Mouse (Mus musculus) frontal cortex, postnatal 14 days (tissue): ENCODE data around the gene Gm11034.

Experiments used
- DNase-seq, 2 experiments: peaks; one replicate each; pipeline ENCODE4 v3.0.0; 2022; ENCODE audit warnings: low spot score in 2 of 2

The Gm11034 gene

GRCm38 (mm10) chr8:72211846-72212245 lies 1.6 kb downstream of the Gm11034 start:
- no peak for DNase-seq

DNA sequence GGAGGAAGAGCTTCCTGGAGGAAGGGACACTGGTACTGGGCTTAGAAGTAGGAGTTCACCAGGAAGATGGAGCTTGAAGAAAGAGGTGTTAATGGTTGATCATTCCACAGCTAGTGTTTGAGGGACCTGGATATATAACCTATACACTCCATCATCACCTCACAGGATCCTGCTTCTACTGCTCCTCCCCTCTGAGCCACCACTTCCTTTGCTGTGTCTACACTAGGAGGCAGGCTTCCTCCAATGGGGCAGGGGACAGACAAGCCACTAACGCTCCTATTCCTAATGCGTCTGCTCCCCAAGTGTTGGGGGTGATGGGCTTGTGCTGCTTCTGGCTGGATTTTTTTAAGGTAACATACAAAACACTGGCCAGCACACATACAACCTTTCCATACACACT lies 2.7 kb downstream of the Gm11034 start:
- DNase-seq, result no peak

- DNase-seq, result no peak
These were observed 3.2 kb downstream of the Gm11034 start for GRCm38 (mm10) chr8:72210222-72210621.

DNA sequence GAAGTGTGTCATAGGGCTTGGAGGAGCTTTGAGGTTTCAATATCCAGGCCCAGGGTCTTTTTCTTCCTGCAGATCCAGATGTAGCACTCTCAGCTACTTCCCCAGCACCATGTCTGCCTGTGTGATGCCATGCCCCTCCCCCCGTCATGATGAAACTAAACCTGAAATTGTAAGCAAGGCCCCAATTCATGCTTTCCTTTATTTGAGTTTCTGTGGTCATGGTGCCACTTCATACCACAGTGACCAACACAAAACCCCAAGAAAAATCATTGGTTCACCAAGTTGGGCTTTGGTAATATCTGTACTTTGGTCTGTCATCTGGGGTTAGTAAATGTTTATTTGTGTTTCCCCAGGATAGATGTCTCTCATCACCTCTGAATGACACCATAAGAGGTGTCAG lies 4.9 kb downstream of the Gm11034 start:
- DNase-seq, result no peak

- DNase-seq, result no peak
These were observed 15.4 kb downstream of the Gm11034 start for GRCm38 (mm10) chr8:72197997-72198396.

DNA sequence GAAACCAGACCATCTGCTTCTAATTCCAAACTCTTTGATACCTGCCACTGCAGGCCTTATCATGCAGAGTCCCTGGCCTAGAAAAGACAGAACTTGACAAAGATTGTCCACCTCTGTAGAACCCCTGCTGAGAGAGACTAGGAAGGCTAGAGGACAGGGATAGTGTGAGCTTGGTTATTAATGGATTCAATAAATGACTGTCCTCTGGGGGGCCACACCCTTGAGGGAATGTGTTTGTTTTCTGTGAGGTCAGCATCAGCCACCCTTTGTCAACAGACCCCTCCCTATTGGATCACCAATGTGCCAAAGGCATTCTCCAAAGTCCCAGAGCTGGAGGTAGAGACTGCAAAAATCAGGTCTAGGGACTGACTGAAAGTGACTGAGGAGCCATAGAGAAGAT lies 21.4 kb downstream of the Gm11034 start:
- DNase-seq, result no peak

DNA sequence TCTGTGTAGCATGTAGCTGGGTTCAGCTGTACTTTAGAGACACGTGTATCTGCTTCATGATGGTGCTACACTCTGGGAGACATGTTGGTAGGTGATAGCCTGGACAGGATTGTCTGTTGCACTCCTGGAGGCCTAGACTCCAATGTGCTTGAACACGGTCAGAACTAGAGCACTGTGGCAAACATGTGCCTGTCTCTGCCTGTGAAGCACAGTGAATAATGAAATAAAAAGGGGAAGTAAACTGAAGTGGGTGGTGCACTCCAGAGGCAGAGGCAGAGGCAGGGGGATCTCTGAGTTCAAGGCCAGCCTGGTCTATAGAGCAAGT lies 23.3 kb downstream of the Gm11034 start:
- no peak for DNase-seq

- DNase-seq, result no peak
These were observed 23.8 kb downstream of the Gm11034 start, which contains the start of gene Hsh2d for GRCm38 (mm10) chr8:72189417-72190214. Gene Hsh2d (plus strand): TSS chr8:72189638.

DNA sequence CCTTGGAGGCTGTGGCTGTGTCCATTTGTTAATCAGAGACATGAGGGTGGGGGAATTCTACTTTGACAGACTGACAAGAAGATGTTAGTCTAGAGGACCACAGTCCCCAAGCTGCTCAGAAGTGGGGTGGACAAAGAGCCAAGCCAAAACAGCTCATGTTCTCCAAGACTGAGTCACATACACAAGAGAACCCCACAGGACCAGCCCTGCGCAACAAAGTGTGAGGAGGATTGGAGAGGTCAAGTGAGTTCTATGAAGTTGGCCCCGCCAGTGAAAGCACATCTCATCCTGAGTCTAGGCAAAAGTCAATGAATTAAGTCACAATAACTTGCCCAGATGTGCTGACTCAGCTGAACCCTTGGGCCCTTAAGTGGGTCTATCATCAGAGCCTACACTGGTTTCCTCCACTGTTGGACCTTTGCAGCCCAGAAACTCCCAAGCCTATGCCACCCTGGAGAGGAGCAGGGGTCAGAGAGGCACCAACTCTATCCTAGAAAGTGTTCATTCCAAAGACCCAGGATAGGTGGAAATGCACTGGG lies 25.6 kb downstream of the Gm11034 start:
- DNase-seq, result no peak

DNA sequence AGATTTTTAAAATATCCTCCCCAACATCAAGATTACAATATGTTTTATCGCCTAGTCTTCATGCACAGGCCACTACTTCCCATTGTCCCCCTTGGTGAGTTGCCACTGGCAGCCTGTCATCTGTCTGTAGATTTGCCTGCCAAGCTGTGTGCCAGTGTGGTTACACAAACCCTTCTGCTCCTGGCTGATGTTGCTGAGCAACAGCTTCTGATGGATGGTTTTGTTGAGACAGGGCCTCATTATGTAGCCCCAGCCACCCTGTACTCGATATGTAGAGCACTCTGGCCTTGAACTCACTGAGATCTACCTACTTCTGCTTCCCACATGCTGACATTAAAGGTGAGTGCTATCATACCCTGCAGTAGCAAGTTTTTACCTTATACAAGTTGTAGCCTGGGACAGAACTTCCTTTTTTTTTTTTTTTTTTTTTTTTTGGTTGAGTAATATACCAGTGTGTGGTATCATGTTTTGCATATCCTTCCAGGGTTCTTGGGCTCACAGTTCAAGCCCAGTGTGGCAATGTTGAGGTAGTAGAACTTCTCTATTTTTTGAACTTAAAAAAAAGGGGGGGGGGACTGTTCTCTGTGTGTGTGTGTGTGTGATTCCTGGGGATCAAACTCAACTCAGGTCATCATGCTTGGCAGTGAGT lies 29.8 kb downstream of the Gm11034 start:
- no peak for DNase-seq

DNA sequence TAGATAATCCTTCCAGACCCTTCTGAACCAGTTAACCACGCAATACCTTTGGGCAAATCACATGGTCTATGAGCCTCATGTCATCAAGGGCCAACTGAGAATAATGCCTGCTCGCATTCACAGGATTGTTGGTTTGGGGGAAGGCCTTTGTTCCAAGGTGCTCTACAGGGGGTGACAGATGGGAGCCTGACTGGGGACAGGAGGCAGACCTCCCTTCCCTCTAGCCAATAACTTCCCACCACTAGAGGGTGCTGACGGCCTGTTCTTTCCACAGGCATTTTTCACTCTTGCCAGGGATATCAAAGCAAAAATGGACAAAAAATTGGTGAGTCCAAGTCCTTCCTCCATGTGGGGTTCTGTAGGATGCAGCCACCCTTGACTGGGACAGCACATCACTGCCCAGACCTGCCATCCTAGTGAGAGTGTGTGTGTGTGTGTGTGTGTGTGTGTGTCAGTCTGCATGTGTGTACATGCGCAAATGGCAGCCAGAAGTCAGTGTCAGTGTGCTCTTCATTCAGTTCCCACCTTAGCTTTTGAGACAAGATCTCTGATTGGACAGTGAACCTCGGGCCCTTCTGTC lies 36.0 kb downstream of the Gm11034 start:
- peak in 1 of 2 experiments; percentile 60 for DNase-seq

DNA sequence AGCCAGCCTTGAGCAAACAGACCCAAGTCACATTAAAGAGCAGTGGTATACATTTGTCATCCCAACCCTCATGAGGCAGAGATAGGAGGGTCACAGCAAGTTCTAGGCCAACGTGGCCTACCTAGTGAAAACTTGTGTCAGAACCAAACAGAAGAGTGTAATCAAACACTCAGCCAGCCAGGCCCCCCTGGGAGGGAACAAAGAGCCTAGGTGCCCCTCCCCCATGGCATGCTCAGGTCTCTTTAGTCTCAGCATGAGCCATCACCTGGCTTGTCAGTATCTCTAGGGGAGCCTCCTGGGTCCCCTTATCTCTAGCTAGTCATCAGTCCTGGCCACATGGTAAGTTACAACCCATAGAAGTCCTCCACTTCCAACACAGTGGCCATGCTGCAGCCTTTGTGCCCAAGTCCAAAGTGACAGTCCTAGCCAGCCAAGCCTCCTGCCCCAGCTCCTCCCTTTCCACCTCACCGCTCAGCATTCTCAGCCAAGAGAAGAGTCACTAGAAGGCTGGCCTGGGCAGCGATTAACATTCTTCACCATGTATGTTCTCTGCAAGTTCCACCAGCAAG lies 43.7 kb downstream of the Gm11034 start:
- no peak for DNase-seq

GRCm38 (mm10) chr8:72169098-72169668 lies 44.3 kb downstream of the Gm11034 start:
- no peak for DNase-seq
